ENCODE assay signal across 22 mouse cellular contexts in the genomic region with DNA sequence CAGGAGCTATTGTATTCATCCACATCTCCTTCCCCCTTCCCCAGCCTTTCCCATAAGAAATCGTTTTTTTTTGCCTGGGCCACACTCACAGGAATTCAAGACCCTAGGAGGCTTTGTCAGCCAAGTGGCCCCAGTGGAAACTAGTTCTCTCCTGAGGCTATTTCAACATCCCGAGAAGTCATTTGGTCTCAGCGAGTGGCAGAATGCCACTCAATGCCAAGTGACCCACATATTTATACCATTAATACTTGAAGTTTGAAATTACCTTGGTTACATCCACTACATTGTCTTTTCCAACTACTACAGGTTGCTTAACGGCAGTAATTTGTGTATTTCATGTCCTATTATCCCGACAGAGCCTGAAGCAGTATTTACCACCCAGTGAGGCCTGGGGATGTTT. TPM values are rescaled to one million over a fixed set of nuclear protein-coding genes. Genes with fewer than 3 reads are reported as not detected.
"Had no signal": no experiment of that assay in that cellular context is flagged by ENCODE, and none has a peak within 500 bp of the region (broad histone marks: within the 10 kb centered on the region; RNA-seq: fewer than 3 reads in every experiment).

No protein-coding gene starts in this region.

- H3K9ac ChIP-seq: neural tube, embryonic 13.5 days; neural tube, embryonic 15.5 days; stomach, embryonic 15.5 days had no signal

- H3K36me3 ChIP-seq: neural tube, embryonic 13.5 days; neural tube, embryonic 15.5 days; stomach, embryonic 15.5 days had no signal

- H3K27ac ChIP-seq: neural tube, embryonic 13.5 days; neural tube, embryonic 15.5 days; stomach, embryonic 15.5 days; stomach, postnatal 0 days had no signal

- H3K9me3 ChIP-seq: neural tube, embryonic 13.5 days; neural tube, embryonic 15.5 days; stomach, embryonic 15.5 days had no signal

- H3K4me3 ChIP-seq: neural tube, embryonic 13.5 days; neural tube, embryonic 15.5 days; stomach, embryonic 15.5 days had no signal

- DNase-seq: retina, postnatal 1 day; right cerebral cortex, adult 18-20 months; right cerebral cortex, postnatal 14 days; right cerebral cortex, postnatal 25 days; right cerebral cortex, postnatal 4 days; spleen, adult 18-20 months; thymus, adult 18-20 months; thymus, adult 2 months; thymus, postnatal 14 days; thymus, postnatal 25 days; thymus, postnatal 36 days; thymus, postnatal 4 days had no signal

- H3K4me2 ChIP-seq: neural tube, embryonic 13.5 days; neural tube, embryonic 15.5 days; stomach, embryonic 15.5 days had no signal

- H3K27me3 ChIP-seq: neural tube, embryonic 13.5 days; neural tube, embryonic 15.5 days; stomach, embryonic 15.5 days had no signal

- H3K4me1 ChIP-seq: neural tube, embryonic 13.5 days; neural tube, embryonic 15.5 days; stomach, embryonic 15.5 days had no signal

RNA-seq across cellular contexts. Expression of gene Dhrs7c, which starts 53.8 kb away (rescaled TPM):
- total RNA-seq: neutrophil, adult 5-6 weeks had no signal
- polyA plus RNA-seq: neural tube, embryonic 13.5 days; neural tube, embryonic 14.5 days; small intestine, adult 2 months; spleen, adult 2 months; stomach, embryonic 14.5 days; stomach, postnatal 0 days; testis, adult 2 months had no signal
